Mouse (Mus musculus) embryonic fibroblast, embryonic 13.5 days (primary cell): ENCODE measurements around the gene Ppp6r2. TPM values are rescaled to one million over a fixed set of nuclear protein-coding genes. Genes with fewer than 3 reads are reported as not detected.

Experiments
- H3K27ac ChIP-seq: 2 replicates; pipeline ENCODE4 v1.5.1; 2012; ENCODE audit warnings: low read length, control low read depth, inconsistent platforms; ENCODE audit not compliant: insufficient read depth
- H3K4me1 ChIP-seq: 2 replicates; pipeline ENCODE4 v1.6.1; 2011; ENCODE audit warnings: low read length; ENCODE audit not compliant: control insufficient read depth, insufficient read depth
- H3K4me3 ChIP-seq: 2 replicates; pipeline ENCODE4 v1.5.1; 2011; ENCODE audit warnings: mild to moderate bottlenecking, control low read depth, low read length; ENCODE audit not compliant: insufficient read depth
- CTCF ChIP-seq: IDR thresholded peaks from 2 replicates; pipeline ENCODE4 v1.5.1; 2011; ENCODE audit warnings: mild to moderate bottlenecking, control low read depth, low read length, moderate library complexity, borderline replicate concordance; ENCODE audit not compliant: insufficient read depth
- POLR2A ChIP-seq: IDR thresholded peaks from 2 replicates; pipeline ENCODE4 v1.6.1; 2011; ENCODE audit warnings: low read depth, mild to moderate bottlenecking, control low read depth, low read length, moderate library complexity
- polyA plus RNA-seq: library from polyadenylated mRNA; stranded (reverse); fragments of >200 nt; gene quantifications from 2 replicates; pipeline ENCODE4 v1.2.4, GENCODE M21; 2011; ENCODE audit warnings: low read depth; ENCODE audit not compliant: missing spikeins, insufficient read length

Gene Ppp6r2
- polyA plus RNA-seq, 1 experiment: 43.1 TPM

- H3K27ac ChIP-seq: no peak overlapping the region
These were observed 28.5 kb downstream of the Ppp6r2 start for GRCm38 (mm10) chr15:89239751-89240392.

GRCm38 (mm10) chr15:89241025-89241424, 29.7 kb downstream of the Ppp6r2 start:
- TF ChIP-seq CTCF: no peak
- TF ChIP-seq POLR2A: no peak
- Histone ChIP-seq H3K4me3 (no peak overlapping the region), H3K27ac (no peak overlapping the region), H3K4me1 (no peaks in the 10 kb centered on the region; the same call in 1 of the 2 replicates)

More at GRCm38 (mm10) chr15:89239751-89240392, 28.5 kb downstream of the Ppp6r2 start:
- TF ChIP-seq CTCF (no peak), POLR2A (no peak)
- H3K4me1 ChIP-seq: no peaks in the 10 kb centered on the region; the same call in 1 of the 2 replicates
- no peak overlapping the region for H3K4me3 ChIP-seq

- H3K4me3 ChIP-seq: no peak overlapping the region
- no peaks in the 10 kb centered on the region for H3K4me1 ChIP-seq
- no peak overlapping the region for H3K27ac ChIP-seq
- no peak for TF ChIP-seq CTCF
- no peak for TF ChIP-seq POLR2A
These were observed 37.7 kb downstream of the Ppp6r2 start for GRCm38 (mm10) chr15:89249063-89249462.

GRCm38 (mm10) chr15:89255330-89255729, 44.0 kb downstream of the Ppp6r2 start:
- no peaks in the 10 kb centered on the region for H3K4me1 ChIP-seq
- TF ChIP-seq CTCF (no peak), POLR2A (no peak)
- no peak overlapping the region for H3K27ac ChIP-seq

GRCm38 (mm10) chr15:89258997-89259396, 47.6 kb downstream of the Ppp6r2 start:
- Histone ChIP-seq H3K4me3 (no peak overlapping the region), H3K4me1 (no peaks in the 10 kb centered on the region), H3K27ac (no peak overlapping the region)
- no peak for TF ChIP-seq CTCF
- no peak for TF ChIP-seq POLR2A

More at GRCm38 (mm10) chr15:89255330-89255729, 44.0 kb downstream of the Ppp6r2 start:
- H3K4me3 ChIP-seq: no peak overlapping the region

- TF ChIP-seq CTCF: no peak
- TF ChIP-seq POLR2A: no peak
- no peaks in the 10 kb centered on the region for H3K4me1 ChIP-seq
- H3K4me3 ChIP-seq: no peak overlapping the region
- no peak overlapping the region for H3K27ac ChIP-seq
These were observed 53.1 kb downstream of the Ppp6r2 start for GRCm38 (mm10) chr15:89264485-89264884.

GRCm38 (mm10) chr15:89275497-89275896, 64.1 kb downstream of the Ppp6r2 start:
- no peak overlapping the region for H3K4me3 ChIP-seq
- H3K4me1 ChIP-seq: no peaks in the 10 kb centered on the region
- no peak for TF ChIP-seq CTCF
- no peak for TF ChIP-seq POLR2A
- H3K27ac ChIP-seq: no peak overlapping the region

GRCm38 (mm10) chr15:89277366-89277765, 66.0 kb downstream of the Ppp6r2 start:
- Histone ChIP-seq H3K4me3 (no peak overlapping the region), H3K4me1 (no peaks in the 10 kb centered on the region), H3K27ac (no peak overlapping the region)
- TF ChIP-seq POLR2A (no peak), CTCF (no peak)

GRCm38 (mm10) chr15:89282546-89282945, 71.2 kb downstream of the Ppp6r2 start:
- H3K4me1 ChIP-seq: no peaks in the 10 kb centered on the region
- TF ChIP-seq POLR2A: no peak
- TF ChIP-seq CTCF: no peak
- H3K27ac ChIP-seq: no peak overlapping the region
- no peak overlapping the region for H3K4me3 ChIP-seq

- no peak overlapping the region for H3K4me3 ChIP-seq
- no peak overlapping the region for H3K27ac ChIP-seq
- TF ChIP-seq CTCF: no peak
- TF ChIP-seq POLR2A: no peak
- H3K4me1 ChIP-seq: no peaks in the 10 kb centered on the region
These were observed 72.7 kb downstream of the Ppp6r2 start for GRCm38 (mm10) chr15:89284094-89284493.

- TF ChIP-seq CTCF (no peak), POLR2A (no peak)
- Histone ChIP-seq H3K4me3 (no peak overlapping the region), H3K27ac (no peak overlapping the region), H3K4me1 (no peaks in the 10 kb centered on the region)
These were observed 73.7 kb downstream of the Ppp6r2 start for GRCm38 (mm10) chr15:89285004-89285403.
